Mouse (Mus musculus) CD4-positive helper T cell, adult 2 months (primary cell): Measurements from ENCODE around the gene Cwc25.
A peak's percentile ranks its signal among the peaks of the same experiment; 100 is the strongest.
"Not testable (repeated sequence)": the region's sequence is repeated elsewhere in the genome, so short reads cannot be mapped to it uniquely, and the experiment has no call there.

Experiments used
- DNase-seq: peaks from one replicate; pipeline ENCODE4 v3.0.0-alpha.2; 2012; ENCODE audit warnings: low read depth, missing footprints, low spot score

Gene Cwc25

DNA sequence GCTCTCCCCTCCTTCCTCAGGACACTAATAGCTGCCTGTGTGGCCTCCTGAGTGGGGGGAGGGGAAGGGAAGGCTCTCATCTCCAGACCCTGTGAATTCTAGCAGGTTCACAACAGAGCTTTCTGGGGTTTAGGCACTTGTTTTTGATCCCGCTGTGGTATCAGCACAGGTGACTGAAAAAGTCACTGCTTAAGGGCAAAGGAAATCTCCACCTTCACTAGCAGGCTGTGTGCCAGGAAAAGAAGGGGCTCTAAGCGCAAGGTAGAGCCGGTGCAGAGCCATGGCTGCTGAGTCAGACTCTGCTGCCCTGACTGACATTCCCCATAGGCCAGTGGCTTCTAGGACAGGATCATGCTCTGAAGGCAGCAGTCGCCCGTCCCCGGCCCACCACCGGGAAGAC, 37.6 kb downstream of the Cwc25 start:
- no peak for DNase-seq

DNA sequence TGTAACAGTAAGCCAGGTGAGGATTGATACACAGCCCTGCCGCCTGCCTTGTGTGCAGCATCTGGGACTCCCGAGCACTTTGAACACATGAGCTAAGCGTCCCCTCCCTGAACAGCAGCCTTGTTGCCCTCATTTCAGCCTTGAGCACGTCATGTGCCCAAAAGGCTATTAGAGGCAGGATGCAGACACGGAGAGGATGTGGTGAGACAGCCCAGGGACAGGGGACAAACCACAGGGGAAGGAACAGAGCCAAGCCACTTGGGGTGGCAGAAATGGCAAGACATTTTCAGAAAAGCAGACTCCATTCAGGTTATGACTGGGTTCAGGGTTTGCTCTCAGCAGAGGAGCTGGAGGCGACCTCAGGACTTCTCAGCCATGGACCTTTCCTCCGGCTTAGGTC, 38.0 kb downstream of the Cwc25 start:
- peak; percentile 86 for DNase-seq

DNA sequence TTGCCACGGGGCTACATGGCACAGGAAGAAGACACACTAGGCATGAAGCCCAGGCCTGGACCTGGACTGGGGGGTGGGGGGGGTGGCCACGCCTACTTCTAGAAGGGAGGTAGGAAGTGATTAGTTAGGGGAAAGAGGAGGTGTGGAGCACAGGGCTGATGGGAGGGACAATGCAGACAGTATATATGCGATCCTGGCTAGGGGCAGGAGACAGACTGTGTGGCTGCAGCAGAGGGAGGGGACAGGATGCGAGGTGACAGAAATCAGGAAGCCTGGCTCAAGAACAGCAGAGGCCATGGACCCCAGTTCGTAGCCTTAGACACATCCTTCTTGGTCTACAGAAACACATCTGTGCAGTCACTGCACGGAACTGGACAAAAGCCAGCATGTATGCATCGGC, 42.6 kb downstream of the Cwc25 start:
- DNase-seq, result no peak

DNA sequence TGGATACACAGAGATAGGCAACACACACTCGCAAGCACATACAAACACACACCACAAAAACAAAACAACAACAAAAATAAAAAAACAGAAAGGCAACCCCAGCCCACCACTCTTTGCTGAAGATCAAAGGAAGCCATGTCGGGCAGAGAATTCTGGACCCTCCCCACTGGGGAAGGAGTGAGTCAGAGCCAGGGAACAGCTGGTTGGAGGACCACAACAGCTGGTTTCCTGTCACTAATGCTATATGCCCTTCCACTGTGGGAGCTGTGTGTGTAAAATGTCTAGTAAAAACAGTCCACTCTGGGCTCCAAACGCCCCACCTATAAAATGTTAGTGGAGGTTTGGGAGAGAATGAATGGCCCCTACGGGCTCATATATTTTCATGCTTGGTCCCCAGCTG, 45.0 kb downstream of the Cwc25 start:
- no peak for DNase-seq

DNA sequence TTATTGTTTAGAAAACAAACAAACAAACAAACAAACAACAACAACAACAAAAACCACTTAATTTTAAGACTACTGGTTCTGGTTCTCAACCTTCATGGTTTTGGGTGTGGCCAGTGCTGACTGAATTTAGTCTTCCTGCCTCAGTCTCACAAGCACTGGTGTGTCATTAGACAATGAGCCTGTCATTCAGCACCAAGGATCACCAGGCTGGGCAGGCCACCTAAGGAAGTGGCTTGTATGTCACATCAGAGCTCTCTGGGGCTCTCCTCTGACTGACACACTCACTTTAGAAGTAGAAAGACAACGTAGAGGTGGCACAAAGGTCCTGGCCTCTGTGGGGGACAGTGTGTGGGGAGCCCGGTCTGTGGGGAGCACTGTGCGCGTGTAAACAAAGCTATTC, 47.3 kb downstream of the Cwc25 start:
- DNase-seq, result peak; percentile 58

DNA sequence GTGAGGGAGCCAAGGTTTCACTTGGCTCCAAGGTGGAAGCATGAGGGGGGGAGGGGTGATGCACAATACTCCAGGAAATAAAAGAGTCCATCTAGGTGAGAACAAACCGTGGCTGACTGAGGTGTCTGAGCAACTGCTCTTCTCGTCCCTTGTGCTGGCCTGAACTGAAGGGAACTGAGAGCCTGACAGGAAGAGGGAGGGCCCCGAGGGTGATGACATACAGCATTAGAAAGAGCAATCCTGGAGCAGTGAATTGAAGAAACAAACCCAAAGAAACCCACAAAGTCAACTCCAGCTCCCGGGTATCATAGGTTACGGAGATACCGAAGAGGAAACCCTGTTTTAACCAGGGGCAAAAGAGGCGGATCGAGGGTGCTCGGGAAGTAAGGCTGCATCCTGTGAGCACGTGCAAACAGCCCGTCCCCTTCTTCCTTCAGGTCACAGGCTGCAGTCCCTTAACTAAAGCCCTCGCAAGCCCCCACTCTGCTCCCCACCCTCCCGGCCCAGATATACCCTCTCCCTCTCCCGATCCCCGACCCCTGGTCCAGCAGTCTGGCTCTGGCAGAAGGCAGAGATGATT, 48.0 kb downstream of the Cwc25 start:
- peak; percentile 48 for DNase-seq

DNA sequence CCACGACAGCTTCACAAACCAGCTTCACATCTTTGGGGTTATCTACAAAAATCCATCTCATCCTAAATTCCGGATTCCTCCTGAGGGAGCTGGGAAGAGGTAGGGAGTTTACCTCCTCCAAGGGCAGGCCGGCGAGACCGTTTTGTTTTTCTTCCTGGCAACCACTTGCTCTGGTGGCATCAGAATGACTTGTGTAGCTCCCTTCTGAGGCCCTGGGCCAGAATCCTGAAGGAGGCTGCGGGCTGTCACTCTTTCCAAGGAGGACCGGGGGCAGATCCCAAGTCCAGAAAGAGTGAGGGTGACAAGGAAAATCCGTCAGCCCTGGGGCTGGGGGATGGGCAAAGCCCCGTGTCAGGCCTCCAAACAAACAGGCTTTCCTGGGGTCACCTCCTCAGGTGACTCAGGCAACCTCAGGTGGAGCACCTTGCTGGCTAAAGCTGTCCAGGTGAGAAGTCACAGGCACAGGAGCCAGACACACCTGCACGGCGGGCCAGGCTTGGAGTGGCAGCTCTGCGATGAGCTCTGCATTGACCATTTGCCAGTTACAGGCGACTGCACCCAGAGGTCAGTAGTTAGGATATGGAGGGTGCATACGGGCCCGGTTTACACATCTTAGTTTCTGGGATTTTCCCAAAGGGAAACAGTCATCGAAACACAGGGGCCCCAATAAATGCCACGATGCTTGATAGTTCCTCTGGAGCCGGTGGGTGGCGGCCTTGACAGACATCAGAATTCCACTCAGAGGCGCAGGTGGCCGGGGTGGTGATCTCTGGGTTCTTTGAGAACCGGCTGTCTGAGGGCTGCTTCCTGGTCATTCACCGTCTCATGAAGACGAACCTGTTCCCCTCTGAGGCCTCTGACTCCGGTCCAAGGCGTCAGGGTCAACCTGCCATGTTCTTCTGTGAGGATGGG, 48.7 kb downstream of the Cwc25 start:
- DNase-seq, result no peak

DNA sequence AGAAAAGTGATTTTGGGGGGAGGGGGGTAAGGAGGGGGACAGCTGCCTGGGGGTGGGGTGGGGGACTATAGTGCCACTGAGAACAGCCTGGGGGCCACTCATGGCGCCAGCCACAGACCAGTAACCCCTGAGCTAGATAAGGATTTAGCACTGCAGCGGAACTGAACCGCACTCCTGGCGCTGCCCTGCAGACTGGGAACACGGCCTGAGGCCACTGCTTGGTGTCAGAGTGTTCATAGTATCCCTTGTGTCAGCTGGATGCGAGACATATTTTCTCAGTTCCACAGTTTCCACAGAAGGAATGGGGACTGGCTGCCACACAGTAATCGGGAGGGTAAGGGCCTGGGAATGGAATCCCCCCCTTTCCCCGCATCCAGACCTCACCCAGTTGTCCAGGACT, 50.3 kb downstream of the Cwc25 start:
- no peak for DNase-seq

DNA sequence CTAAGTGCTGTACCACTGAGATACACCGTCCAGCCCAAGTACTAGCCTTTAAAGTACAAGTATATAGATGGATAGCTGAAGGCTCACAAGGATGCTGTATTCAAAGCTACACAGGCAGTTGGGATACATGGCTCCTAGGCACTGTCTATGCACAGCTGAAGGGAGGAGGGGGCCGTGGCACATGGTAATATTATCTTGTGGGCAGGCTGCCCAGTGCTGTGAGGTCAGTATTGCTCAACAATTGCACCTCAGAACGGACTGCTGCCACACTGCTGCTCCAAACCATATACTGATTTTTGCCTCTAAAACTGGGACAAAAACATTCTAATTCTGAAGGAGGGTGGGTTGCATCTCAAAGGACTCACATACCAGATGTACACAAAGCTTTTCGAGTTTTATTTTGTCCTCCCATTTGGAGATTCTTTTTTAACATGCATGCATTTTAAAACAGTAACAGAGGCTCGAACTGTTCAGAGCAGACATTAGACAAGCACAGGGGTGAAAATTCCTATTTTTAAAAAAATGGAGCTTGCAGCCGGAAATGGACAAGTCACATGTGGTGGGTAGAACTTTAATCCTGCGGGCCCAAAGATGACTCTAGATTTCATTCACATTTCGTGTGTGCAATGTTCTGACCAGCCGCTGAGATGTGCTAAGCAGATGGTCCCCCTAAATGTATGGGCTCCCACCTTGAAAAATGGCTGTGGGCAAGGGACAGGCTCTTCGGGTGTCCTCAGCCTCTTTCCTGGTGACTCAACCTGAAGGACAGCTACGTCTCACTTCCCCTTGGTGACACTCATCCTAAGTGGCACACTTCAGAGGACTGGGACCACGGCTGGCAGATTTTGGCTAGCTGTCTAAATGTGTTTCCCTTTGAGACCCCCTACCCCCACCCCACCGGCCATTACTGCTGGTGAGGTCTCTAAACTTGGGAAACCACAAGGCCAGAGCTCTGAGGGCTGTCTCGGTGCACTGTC, 51.3 kb downstream of the Cwc25 start:
- no peak for DNase-seq

DNA sequence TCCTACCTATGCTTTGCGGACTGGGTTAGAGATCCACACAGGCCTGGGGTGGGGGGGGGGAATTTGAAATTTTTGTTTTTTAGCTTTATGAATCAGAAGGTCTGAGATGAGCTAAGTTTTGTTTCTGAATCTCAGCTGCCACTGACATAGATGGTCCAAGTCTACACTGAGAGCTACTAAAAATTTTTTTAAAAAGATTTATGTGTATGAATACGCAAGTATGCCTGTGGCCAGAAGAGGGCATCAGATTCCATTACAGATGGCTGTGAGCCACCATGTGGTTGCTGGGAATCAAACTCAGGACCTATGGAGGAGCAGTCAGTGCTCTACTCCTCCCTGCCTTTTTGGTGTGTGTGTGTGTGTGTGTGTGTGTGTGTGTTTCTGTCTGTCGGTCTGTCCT, 52.0 kb downstream of the Cwc25 start:
- no peak for DNase-seq

DNA sequence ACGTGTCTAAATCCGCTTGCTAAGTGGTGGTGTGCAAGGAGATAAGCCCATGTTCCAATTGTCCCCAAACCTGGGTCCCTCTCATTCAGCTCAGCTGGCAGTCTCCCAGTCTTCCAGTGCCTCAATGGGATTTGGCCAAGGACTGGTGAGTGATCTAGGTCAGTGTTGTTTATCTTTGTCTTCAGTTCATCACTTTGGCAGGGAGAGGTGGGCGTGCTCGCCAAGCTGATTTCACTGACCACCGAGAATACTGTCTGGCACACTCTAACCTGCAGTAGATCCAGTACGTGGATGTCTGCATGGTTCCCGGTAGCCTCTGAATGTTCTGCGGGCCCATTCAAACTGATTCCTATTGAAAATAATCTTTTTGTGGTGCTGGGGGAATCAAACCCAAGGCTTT, 52.5 kb downstream of the Cwc25 start:
- DNase-seq, result no peak

DNA sequence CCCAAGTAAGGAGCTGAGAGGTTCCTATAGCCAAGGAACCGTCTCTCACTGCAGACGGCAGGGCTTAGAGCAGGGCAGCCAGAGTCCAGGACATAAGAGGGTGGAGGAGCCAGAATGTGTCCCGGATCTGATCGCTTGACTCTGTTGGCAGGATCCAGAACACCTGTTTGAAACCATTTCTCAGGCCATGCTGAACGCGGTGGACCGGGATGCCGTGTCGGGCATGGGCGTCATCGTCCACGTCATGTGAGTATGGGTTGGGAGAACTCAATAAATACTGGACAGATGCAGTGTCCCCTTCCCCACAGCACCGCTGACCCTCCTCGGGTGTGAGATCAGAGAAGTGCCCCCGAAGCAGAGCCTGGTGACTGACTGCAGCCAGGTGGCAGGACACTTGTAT, 54.1 kb downstream of the Cwc25 start:
- no peak for DNase-seq

DNA sequence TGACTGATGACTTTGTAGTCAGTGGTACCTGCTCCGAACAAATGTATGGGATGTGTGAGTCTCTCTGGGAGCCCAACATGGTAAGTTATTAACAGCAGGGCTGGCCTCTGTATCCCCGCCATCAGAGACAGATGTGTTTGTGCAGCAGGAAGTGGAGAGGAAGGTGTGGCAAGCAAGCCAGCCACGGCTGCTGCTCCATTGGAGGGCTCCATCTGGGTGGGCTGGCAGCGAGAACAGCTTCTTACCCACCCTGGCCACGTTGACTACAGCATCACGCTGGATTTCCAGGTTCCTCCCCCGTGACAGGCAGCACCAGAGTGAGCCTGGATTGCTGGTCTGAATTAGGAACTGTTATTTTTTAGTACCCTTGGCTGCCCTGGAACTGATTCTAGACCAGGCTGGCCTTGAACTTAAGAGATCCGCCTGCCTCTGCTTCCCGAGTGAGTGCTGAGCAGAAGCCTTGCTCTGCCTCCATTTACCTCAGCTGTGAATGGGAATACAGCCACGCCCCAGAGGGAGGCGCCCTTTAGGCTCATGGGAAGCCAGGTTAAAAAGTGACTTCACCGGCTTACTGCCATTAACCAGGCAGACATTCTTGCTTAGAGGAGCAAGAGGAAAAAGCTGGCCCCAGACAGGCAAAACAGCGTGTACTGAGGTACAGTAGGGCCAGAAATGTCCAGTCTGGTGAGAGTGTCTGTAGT, 55.0 kb downstream of the Cwc25 start:
- DNase-seq, result no peak

DNA sequence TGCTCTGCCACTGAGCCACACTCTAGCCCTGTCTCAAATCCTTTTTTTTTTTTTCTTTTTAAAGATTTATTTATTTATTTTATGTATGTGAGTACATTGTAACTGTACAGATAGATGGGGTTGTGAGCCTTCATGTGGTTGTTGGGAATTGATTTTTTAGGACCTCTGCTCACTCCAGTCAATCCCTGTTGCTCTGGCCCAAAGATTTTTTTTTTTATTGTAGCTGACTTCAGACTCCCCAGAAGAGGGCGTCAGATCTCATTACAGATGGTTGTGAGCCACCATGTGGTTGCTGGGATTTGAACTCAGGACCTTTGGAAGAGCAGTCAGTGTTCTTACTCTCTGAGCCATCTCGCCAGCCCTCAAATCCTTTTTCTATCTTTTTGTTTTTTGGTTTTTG, 56.3 kb downstream of the Cwc25 start:
- not testable (repeated sequence) for DNase-seq

DNA sequence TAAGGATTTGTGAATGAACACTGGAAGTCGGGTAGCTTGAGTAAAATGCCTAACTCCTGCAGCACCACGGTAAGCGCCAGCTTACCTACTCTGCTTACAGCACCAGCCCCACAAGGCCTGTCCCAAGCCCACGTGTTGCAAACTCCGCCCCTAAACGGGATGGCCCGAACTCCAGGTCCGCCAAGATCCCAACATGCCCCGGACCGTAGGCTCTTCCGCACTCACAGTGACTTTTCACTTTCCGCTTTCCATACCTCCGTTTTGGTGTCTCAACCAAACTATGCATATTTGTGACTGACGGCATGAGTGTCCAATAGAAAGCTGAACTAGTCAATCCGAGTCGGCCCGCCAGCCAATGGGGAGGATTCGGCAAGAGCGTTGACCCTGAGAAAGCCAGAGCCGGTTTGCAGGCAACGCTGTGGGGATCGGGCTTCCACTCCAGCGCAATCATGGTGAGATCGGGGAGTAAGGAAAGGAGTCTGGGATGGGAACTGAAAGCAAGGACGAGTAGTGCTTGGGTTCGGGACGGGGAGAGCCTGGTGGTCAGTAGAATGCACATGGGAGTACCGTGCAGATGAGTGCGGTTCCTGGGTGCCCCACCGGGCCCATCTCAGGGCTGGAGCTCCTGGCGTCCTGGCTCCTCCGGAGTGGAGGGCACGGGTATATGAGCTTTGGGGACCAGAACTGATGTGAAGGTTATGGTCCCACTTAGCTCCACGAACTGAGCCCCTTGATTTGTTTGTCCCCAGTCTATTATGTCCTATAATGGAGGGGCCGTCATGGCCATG, 63.1 kb downstream of the Cwc25 start, which contains the start of gene Psmb3:
Psmb3 (plus strand) TSS at position 361 of the 788 bp plus-strand sequence.
- DNase-seq, result peak; percentile 99

DNA sequence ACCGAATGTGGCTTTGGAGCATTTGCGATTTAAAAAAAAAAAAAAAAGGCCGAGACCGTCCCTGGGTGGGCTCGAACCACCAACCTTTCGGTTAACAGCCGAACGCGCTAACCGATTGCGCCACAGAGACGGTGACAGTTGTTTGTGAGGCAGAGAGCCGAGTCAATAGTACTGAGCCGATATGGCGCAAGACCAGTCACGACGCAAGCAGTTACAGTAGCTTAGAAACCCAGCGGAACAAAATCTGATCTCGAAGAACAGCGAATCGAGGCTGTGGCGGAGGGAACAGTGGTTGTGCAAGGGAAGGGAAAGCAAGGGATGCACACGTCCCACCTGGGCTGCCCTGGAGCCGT, 64.0 kb downstream of the Cwc25 start:
- DNase-seq, result peak; percentile 92

DNA sequence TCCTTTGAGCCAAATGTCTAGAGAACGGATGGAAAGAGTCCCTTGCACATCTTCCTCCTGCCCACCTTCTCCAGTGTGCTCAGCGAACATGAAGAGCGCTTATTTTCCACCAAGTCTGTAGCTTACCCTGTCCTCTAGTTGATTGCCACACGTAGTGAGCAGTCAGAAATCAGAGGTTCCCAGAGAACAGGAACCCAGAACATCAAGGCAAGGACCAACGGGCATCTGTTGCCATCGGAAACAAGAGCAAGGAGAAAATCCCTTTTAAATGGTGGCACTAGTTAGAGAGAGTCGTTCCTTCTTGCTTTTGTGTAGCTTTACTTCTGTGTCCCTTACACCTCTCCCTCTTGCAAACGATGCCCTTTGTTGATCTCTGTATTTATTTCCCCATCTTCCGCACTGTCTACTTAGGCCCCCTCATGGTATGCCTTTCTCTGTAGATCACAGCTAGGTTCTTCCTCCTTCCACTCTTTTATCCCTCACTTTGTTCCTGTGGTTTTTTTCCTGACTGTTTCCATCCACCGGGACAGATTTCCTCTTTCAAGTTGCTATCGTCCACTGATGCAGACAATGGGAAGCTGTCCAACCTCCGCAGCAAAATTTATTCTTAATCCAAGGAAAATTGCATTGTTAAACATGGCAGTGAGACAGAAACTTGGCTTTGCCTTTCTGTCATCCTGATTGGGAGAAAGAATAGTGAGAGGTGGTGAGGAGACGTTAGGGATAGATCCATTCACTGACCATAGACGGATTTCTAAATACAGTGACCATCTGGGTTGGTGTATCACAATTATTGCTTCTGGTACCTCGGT, 64.6 kb downstream of the Cwc25 start:
- DNase-seq, result no peak

DNA sequence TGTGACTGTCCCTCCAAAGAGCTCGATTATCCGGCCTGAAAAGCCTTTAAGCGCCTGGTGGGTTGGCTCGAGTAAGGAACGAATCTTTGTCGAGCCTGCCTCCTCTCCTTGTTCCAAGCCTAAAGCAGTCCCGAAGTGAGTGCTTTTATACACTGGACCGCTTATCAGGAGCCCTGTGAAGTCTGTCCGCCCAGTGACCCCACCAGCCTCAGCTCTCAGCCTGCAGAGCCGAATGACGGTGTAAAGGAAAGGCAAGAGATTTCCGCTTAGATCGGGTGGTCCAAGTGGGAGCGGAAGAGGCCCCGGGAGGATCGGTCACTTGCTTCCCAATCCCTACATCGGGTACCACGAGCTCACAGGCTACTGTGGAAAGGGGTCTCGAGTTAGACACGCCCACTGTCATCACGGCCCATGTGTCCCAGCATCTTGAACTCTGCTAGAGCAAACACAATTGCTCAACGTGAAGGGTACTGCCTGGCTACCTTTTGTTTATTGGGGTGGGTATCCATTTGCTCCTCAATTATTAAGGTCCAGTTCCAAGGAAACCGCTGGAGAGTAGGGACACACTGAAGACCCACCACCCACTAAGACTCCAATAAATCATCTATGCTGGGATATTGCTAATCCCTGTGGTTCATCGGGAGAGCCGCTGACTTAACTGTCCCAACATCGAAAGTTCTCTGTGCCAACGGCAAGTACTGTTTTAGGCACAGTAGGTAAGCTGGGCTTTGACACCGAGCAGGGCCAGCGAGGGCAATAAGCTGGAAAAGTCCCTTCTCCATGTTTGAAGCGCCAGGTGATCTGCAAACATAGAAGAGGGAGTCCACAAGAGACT, 65.4 kb downstream of the Cwc25 start:
- no peak for DNase-seq
